Mouse (Mus musculus) embryonic fibroblast, embryonic 13.5 days (primary cell): ENCODE measurements at regions not wholly inside any gene's neighbourhood (a gene's known extent, or its start where the extent isn't known, plus 50 kb on each side); places are given as distances from the start of the nearest gene placed in this dataset.

ENCODE experiments used
- H3K27ac ChIP-seq: 2 replicates; pipeline ENCODE4 v1.5.1; 2012; ENCODE audit warnings: low read length, control low read depth, inconsistent platforms; ENCODE audit not compliant: insufficient read depth
- H3K4me1 ChIP-seq: 2 replicates; pipeline ENCODE4 v1.6.1; 2011; ENCODE audit warnings: low read length; ENCODE audit not compliant: control insufficient read depth, insufficient read depth
- H3K4me3 ChIP-seq: 2 replicates; pipeline ENCODE4 v1.5.1; 2011; ENCODE audit warnings: mild to moderate bottlenecking, control low read depth, low read length; ENCODE audit not compliant: insufficient read depth
- CTCF ChIP-seq: IDR thresholded peaks from 2 replicates; pipeline ENCODE4 v1.5.1; 2011; ENCODE audit warnings: mild to moderate bottlenecking, control low read depth, low read length, moderate library complexity, borderline replicate concordance; ENCODE audit not compliant: insufficient read depth
- POLR2A ChIP-seq: IDR thresholded peaks from 2 replicates; pipeline ENCODE4 v1.6.1; 2011; ENCODE audit warnings: low read depth, mild to moderate bottlenecking, control low read depth, low read length, moderate library complexity

GRCm38 (mm10) chr13:60544363-60544762 lies 57.4 kb upstream of the Dapk1 start:
- TF ChIP-seq CTCF: no peak
- TF ChIP-seq POLR2A: no peak
- Histone ChIP-seq H3K4me3 (no peak overlapping the region), H3K27ac (no peak overlapping the region), H3K4me1 (peaks cover 4% of the 10 kb centered on the region; the same call in 1 of the 2 replicates)

- TF ChIP-seq CTCF (no peak), POLR2A (no peak)
- H3K4me3 ChIP-seq: no peak overlapping the region
- no peak overlapping the region for H3K27ac ChIP-seq
- H3K4me1 ChIP-seq: peaks cover 4% of the 10 kb centered on the region; the same call in 1 of the 2 replicates
Observed at GRCm38 (mm10) chr13:60545999-60546733, 55.6 kb upstream of the Dapk1 start.
